Mouse (Mus musculus) spleen, adult 2 months (tissue): ENCODE measurements around the gene Vmn1r188.
"Not testable (repeated sequence)": the region's sequence is repeated elsewhere in the genome, so short reads cannot be mapped to it uniquely, and the experiment has no call there.

ENCODE experiments used
- CTCF ChIP-seq: fragments of 200-500 bp; IDR thresholded peaks from 2 replicates; pipeline ENCODE4 v1.5.1; 2011; ENCODE audit warnings: mild to moderate bottlenecking, inconsistent platforms; ENCODE audit not compliant: insufficient read depth, insufficient read length, insufficient replicate concordance; ENCODE audit errors: extremely low read depth
- POLR2A ChIP-seq: fragments of 200-500 bp; IDR thresholded peaks from 2 replicates; pipeline ENCODE4 v1.6.1; 2011; ENCODE audit warnings: low read depth, low read length, inconsistent platforms

DNA sequence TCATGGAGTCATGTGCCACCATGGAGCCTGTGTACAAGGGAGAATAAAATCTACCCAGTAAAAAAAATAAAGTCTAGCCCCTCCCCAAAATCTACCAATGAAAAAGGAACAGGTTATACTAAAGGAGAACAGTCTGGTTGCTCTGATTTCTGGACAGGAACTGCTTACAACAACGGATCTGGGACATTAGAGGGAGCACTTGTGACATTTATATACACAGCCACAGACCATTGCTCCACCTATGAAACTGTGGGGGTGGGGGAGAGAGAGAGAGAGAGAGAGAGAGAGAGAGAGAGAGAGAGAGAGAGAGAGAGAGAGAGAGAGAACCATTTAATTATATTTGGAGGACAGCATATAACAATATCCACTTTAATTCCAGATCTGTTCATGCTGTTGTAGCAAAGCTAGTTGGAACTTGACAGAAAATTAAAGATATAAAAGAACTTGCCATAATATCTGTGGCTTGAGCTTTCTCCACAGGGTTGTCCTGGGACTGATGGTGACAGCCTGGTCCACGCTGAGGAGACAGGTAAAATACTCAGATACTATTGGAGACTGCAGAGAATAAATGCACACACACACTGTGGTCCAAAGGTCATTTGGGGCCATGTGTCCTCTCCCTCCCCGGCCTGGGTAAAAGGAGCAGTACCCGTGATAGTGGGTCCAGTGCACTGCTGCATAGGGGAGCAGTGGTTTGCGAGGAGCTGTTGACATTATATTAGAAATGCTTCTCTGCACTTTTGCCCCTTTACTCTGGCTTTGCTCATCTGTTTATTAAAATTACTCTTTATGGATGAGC is 52.5 kb downstream of the Vmn1r188 start:
- TF ChIP-seq CTCF, POLR2A: not testable (repeated sequence)
